In genomic region chr13:53233381-53233780, GRCm38 (mm10) we compare ENCODE assay signal across 9 mouse cellular contexts. TPM values are rescaled to one million over a fixed set of nuclear protein-coding genes. Genes with fewer than 3 reads are reported as not detected.
DNase-seq lines count a peak whose midpoint lies in the region; ATAC-seq and TF ChIP-seq lines count a peak whose summit lies in the region.
"Had no signal": no experiment of that assay in that cellular context is flagged by ENCODE, and none has a peak within 500 bp of the region (broad histone marks: within the 10 kb centered on the region; RNA-seq: fewer than 3 reads in every experiment).

No protein-coding gene starts in this region.

- DNase-seq in kidney, postnatal 0 days (ENCODE audit: low spot score) = peak; percentile 44
- peak; percentile 90 for DNase-seq in brain, embryonic 14.5 days (ENCODE audit: low read depth)
- DNase-seq in forebrain, postnatal 0 days = peak; percentile 66
- DNase-seq in kidney, postnatal 25 days = peak; percentile 26 to 57
- no peak for DNase-seq in ovary, adult 18-20 months (ENCODE audit: low spot score)
- DNase-seq in layer of hippocampus, adult 2 months (ENCODE audit: low spot score in 2 of 2) = no peak

- no peak overlapping the region for H3K4me3 ChIP-seq in kidney, postnatal 0 days (replicated peaks; ENCODE audit: low read depth, low read length)
- H3K4me3 ChIP-seq in kidney, embryonic 15.5 days (replicated peaks) = no peak overlapping the region
- no peak overlapping the region for H3K4me3 ChIP-seq in forebrain, postnatal 0 days (ENCODE audit: low read depth, low read length)
- no peak overlapping the region for H3K4me3 ChIP-seq in neural tube, embryonic 15.5 days (replicated peaks)
- no peak overlapping the region for H3K4me3 ChIP-seq in layer of hippocampus, adult 2 months

- no peak overlapping the region for H3K9ac ChIP-seq in kidney, postnatal 0 days (ENCODE audit: low read depth, low read length)
- no peak overlapping the region for H3K9ac ChIP-seq in kidney, embryonic 15.5 days
- no peak overlapping the region for H3K9ac ChIP-seq in forebrain, postnatal 0 days
- H3K9ac ChIP-seq in neural tube, embryonic 15.5 days (replicated peaks) = no peak overlapping the region

- no peaks in the 10 kb centered on the region for H3K27me3 ChIP-seq in kidney, postnatal 0 days (ENCODE audit: insufficient read depth, low read length)
- H3K27me3 ChIP-seq in kidney, embryonic 15.5 days = peaks cover 25% of the 10 kb centered on the region
- H3K27me3 ChIP-seq in forebrain, postnatal 0 days (ENCODE audit: insufficient read depth, low read length) = no peaks in the 10 kb centered on the region
- H3K27me3 ChIP-seq in neural tube, embryonic 15.5 days (replicated peaks) = 0 out of 2 replicates have a peak, but pooled peaks cover 2% of the 10 kb centered on the region

- H3K4me1 ChIP-seq in kidney, postnatal 0 days (replicated peaks; ENCODE audit: insufficient read depth, low read length) = peaks cover 15% of the 10 kb centered on the region
- H3K4me1 ChIP-seq in kidney, embryonic 15.5 days = peaks cover 73% of the 10 kb centered on the region
- H3K4me1 ChIP-seq in forebrain, postnatal 0 days (ENCODE audit: insufficient read depth) = peaks cover 9% of the 10 kb centered on the region; the same call in 1 of the 2 replicates
- H3K4me1 ChIP-seq in neural tube, embryonic 15.5 days = peaks cover 62% of the 10 kb centered on the region

- 24% methylated on average over 9 of the region's 9 CpGs for WGBS in kidney, postnatal 0 days
- WGBS in kidney, embryonic 15.5 days = 19% methylated on average over 9 of the region's 9 CpGs
- 10% methylated on average over 9 of the region's 9 CpGs for WGBS in forebrain, postnatal 0 days
- WGBS in neural tube, embryonic 15.5 days = 8% methylated on average over 9 of the region's 9 CpGs

- no peaks in the 10 kb centered on the region for H3K36me3 ChIP-seq in kidney, postnatal 0 days (ENCODE audit: insufficient read depth, low read length)
- no peaks in the 10 kb centered on the region for H3K36me3 ChIP-seq in kidney, embryonic 15.5 days
- no peaks in the 10 kb centered on the region for H3K36me3 ChIP-seq in forebrain, postnatal 0 days (ENCODE audit: insufficient read depth)
- H3K36me3 ChIP-seq in neural tube, embryonic 15.5 days = no peaks in the 10 kb centered on the region

- no peak overlapping the region for H3K27ac ChIP-seq in kidney, postnatal 0 days
- no peak overlapping the region for H3K27ac ChIP-seq in kidney, embryonic 15.5 days
- no peak overlapping the region for H3K27ac ChIP-seq in forebrain, postnatal 0 days (ENCODE audit: low read depth, low read length)
- H3K27ac ChIP-seq in neural tube, embryonic 15.5 days (replicated peaks) = 0 out of 2 replicates have a peak overlapping the region, but pooled peaks have one; percentile 19
- H3K27ac ChIP-seq in layer of hippocampus, adult 2 months = no peak overlapping the region

- ATAC-seq in kidney, postnatal 0 days (replicated peaks; ENCODE audit: low FRiP score, low read depth) = no peak
- no peak for ATAC-seq in kidney, embryonic 15.5 days (replicated peaks; ENCODE audit: low FRiP score)
- peak; percentile 76 for ATAC-seq in forebrain, postnatal 0 days
- no peak for ATAC-seq in neural tube, embryonic 15.5 days (ENCODE audit: low FRiP score)

- TF ChIP-seq CTCF in kidney, postnatal 0 days (IDR thresholded peaks at IDR 0.05; ENCODE audit: low read depth) = no peak
- TF ChIP-seq CTCF in brain, embryonic 14.5 days (IDR thresholded peaks at IDR 0.05; ENCODE audit: borderline replicate concordance, extremely low read depth, insufficient read depth, insufficient read length) = no peak
- TF ChIP-seq CTCF in forebrain, postnatal 0 days (IDR thresholded peaks at IDR 0.05; ENCODE audit: low read depth) = no peak
- TF ChIP-seq CTCF in layer of hippocampus, adult 2 months (conservative IDR thresholded peaks at IDR 0.05) = no peak

- H3K4me2 ChIP-seq in kidney, postnatal 0 days (ENCODE audit: low read length) = no peak overlapping the region; the same call in 1 of the 2 replicates
- H3K4me2 ChIP-seq in kidney, embryonic 15.5 days = no peak overlapping the region
- no peak overlapping the region for H3K4me2 ChIP-seq in forebrain, postnatal 0 days (ENCODE audit: low read depth)
- H3K4me2 ChIP-seq in neural tube, embryonic 15.5 days = no peak overlapping the region

- TF ChIP-seq POLR2A in brain, embryonic 14.5 days (IDR thresholded peaks at IDR 0.05; ENCODE audit: borderline replicate concordance, extremely low read depth, insufficient read depth, insufficient read length, poor library complexity, severe bottlenecking) = no peak

- H3K9me3 ChIP-seq in kidney, postnatal 0 days (replicated peaks; ENCODE audit: low read length) = no peaks in the 10 kb centered on the region
- no peaks in the 10 kb centered on the region for H3K9me3 ChIP-seq in kidney, embryonic 15.5 days (replicated peaks)
- H3K9me3 ChIP-seq in forebrain, postnatal 0 days (ENCODE audit: low read length) = no peaks in the 10 kb centered on the region
- H3K9me3 ChIP-seq in neural tube, embryonic 15.5 days (replicated peaks) = no peaks in the 10 kb centered on the region

RNA-seq across cellular contexts. Expression of gene Ror2, which starts 52.5 kb away (rescaled TPM):
- 6.3 and 7.4 TPM in 2 replicates for polyA plus RNA-seq in kidney, postnatal 0 days (2015; fragmentation: Nextera tagmentation; extraction: Ambion mirVana)
- 9.6 and 11.2 TPM in 2 replicates for polyA plus RNA-seq in kidney, embryonic 15.5 days (2015; fragmentation: Nextera tagmentation; extraction: Ambion mirVana)
- 6.4 and 7.4 TPM in 2 replicates for polyA plus RNA-seq in brain, embryonic 14.5 days (2012; rRNA removed)
- 2.5 and 5.3 TPM in 2 replicates for total RNA-seq in forebrain, postnatal 0 days (2014; rRNA removed)
- polyA plus RNA-seq in forebrain, postnatal 0 days (2015; fragmentation: Nextera tagmentation; extraction: Ambion mirVana) = 1.8 and 2.4 TPM in 2 replicates
- polyA plus RNA-seq in neural tube, embryonic 15.5 days (2015; fragmentation: Nextera tagmentation; extraction: Ambion mirVana) = 3.4 and 4.8 TPM in 2 replicates
- 1 to 10 TPM in 1 of 2 experiments, under 1 TPM in 1; 0.90 to 1.3 TPM for total RNA-seq in layer of hippocampus, adult 2 months (2021)
- total RNA-seq: neutrophil, adult 5-6 weeks had no signal

Comparison
In these comparisons a context has a peak if more than half of its experiments do, and no peak if none do; other contexts are left out.
1. DNase-seq: peak in kidney, postnatal 0 days (single experiment), brain, embryonic 14.5 days (single experiment), forebrain, postnatal 0 days (single experiment) and kidney, postnatal 25 days (2 of 2); none in ovary, adult 18-20 months (single experiment) and layer of hippocampus, adult 2 months (0 of 2).